Mouse (Mus musculus) testis, adult 2 months (tissue): ENCODE measurements around the gene Mcoln1.

Experiments
- CTCF ChIP-seq: fragments of 200-500 bp; IDR thresholded peaks from 2 replicates; pipeline ENCODE4 v1.5.1; 2012; ENCODE audit warnings: low read depth, mild to moderate bottlenecking, inconsistent platforms, low read length, moderate library complexity; ENCODE audit not compliant: control insufficient read depth, insufficient read depth, insufficient replicate concordance
- POLR2A ChIP-seq: fragments of 200-500 bp; IDR thresholded peaks from 2 replicates; pipeline ENCODE4 v1.6.1; 2012; ENCODE audit warnings: low read depth, mild to moderate bottlenecking, inconsistent platforms, low read length, moderate library complexity; ENCODE audit not compliant: control insufficient read depth

DNA sequence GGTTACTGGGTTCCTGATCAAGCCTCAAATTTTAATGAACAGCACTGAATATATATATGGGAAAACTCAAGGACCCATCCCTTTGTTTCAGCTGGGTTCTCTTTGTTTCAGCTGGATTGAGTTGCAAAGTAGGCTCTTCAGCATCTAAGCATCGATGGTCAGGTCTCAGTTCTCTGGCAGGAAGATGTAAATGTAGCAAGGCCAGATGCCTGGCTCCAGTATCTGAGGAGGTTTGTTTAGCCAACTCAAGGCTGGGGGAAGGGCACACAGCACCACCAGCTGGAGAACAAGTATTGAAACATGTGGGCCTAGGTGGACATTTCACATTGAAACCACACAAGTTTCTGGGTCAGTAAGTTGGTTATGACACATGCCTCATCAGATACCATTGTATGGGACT, 52.0 kb downstream of the Mcoln1 start:
- TF ChIP-seq CTCF (no peak), POLR2A (no peak)
